Mouse (Mus musculus) adrenal gland, postnatal 10 days (tissue): ENCODE results near the gene Clta. TPM values are rescaled to one million over a fixed set of nuclear protein-coding genes. Genes with fewer than 3 reads are reported as not detected.

ENCODE experiments used
- DNase-seq: peaks from one replicate; pipeline ENCODE4 v3.0.0; 2021; ENCODE audit warnings: mixed read lengths
- long read RNA-seq, 2 experiments: library from polyadenylated mRNA; stranded (forward); transcript quantifications; one replicate each; pipeline ENCODE4 v2.0.0; 2021
- total RNA-seq, 2 experiments: library from RNA; stranded (reverse); gene quantifications; 2 replicates each; pipeline ENCODE4 v1.2.3; 2021

The Clta gene
- total RNA-seq: 100 to 1,000 TPM; 156 to 174 TPM
- long read RNA-seq, experiment 1, transcript Clta-206 (5 exons, 1,079 nt): major isoform, 141 of 186 reads
- long read RNA-seq, experiment 1, transcript Clta-201 (5 exons, 1,031 nt): minor isoform, 9 of 186 reads
- long read RNA-seq, experiment 1, transcript Clta-205 (7 exons, 1,135 nt): minor isoform, 8 of 186 reads
- long read RNA-seq, experiment 1, partial matches to known transcripts: 19 of 186 reads
- long read RNA-seq, experiment 1, other reads (novel, unspliced or antisense): 4 of 186 reads
- long read RNA-seq, experiment 2, transcript Clta-206 (5 exons, 1,079 nt): major isoform, 64 of 88 reads
- long read RNA-seq, experiment 2, partial matches to known transcripts: 3 of 88 reads
- long read RNA-seq, experiment 2, other reads (novel, unspliced or antisense): 11 of 88 reads

GRCm38 (mm10) chr4:44004126-44004525 is at the start of gene Clta:
Clta (plus strand) TSS chr4:44004452.
- no peak for DNase-seq

GRCm38 (mm10) chr4:43957292-43957845 is 46.9 kb upstream of the Clta start, which contains the start of gene Glipr2:
Glipr2 (plus strand) TSS chr4:43957401.
- peak; percentile 88 for DNase-seq

GRCm38 (mm10) chr4:43957846-43958461 is 46.3 kb upstream of the Clta start:
- DNase-seq: peak; percentile 63

GRCm38 (mm10) chr4:43959523-43960179 is 44.6 kb upstream of the Clta start:
- DNase-seq: no peak

GRCm38 (mm10) chr4:43960207-43960606 is 44.0 kb upstream of the Clta start:
- DNase-seq: no peak

GRCm38 (mm10) chr4:43964326-43964833 is 39.9 kb upstream of the Clta start:
- peak; percentile 51 for DNase-seq

- DNase-seq: no peak
Measured at GRCm38 (mm10) chr4:43964951-43965684, 39.1 kb upstream of the Clta start.

GRCm38 (mm10) chr4:43965856-43966535 is 38.3 kb upstream of the Clta start:
- no peak for DNase-seq

GRCm38 (mm10) chr4:43968650-43969049 is 35.6 kb upstream of the Clta start:
- peak; percentile 82 for DNase-seq

GRCm38 (mm10) chr4:43969373-43969772 is 34.9 kb upstream of the Clta start:
- DNase-seq: no peak

- DNase-seq: no peak
Measured at GRCm38 (mm10) chr4:43970393-43971330, 33.6 kb upstream of the Clta start.

- no peak for DNase-seq
Measured at GRCm38 (mm10) chr4:43971541-43972136, 32.6 kb upstream of the Clta start.

GRCm38 (mm10) chr4:43972137-43972591 is 32.1 kb upstream of the Clta start:
- peak; percentile 71 for DNase-seq

GRCm38 (mm10) chr4:43973526-43973981 is 30.7 kb upstream of the Clta start:
- peak; percentile 69 for DNase-seq

GRCm38 (mm10) chr4:43974914-43975616 is 29.2 kb upstream of the Clta start:
- no peak for DNase-seq

- DNase-seq: no peak
Measured at GRCm38 (mm10) chr4:43976223-43976740, 28.0 kb upstream of the Clta start.

- peak; percentile 76 for DNase-seq
Measured at GRCm38 (mm10) chr4:43978521-43979443, 25.5 kb upstream of the Clta start.
